Mouse (Mus musculus) hindbrain, embryonic 11.5 days (tissue): Measurements from ENCODE around the gene Rpl18a. TPM values are rescaled to one million over a fixed set of nuclear protein-coding genes. Genes with fewer than 3 reads are reported as not detected.
A peak's percentile ranks its signal among the peaks of the same experiment; 100 is the strongest.

Experiments used
- ATAC-seq: fragments of 200-750 bp; cut with Nextera tagmentation; 2 replicates; pipeline ENCODE4 v1.8.0; 2017; ENCODE audit warnings: mild to moderate bottlenecking, moderate TSS enrichment, moderate library complexity; ENCODE audit not compliant: low FRiP score
- DNase-seq: peaks from one replicate; pipeline ENCODE4 v3.0.0-alpha.2; 2015; ENCODE audit warnings: low spot score
- H3K27ac ChIP-seq: fragments of 300-500 bp; sonication (generic); 2 replicates; pipeline ENCODE4 v1.5.1; 2014; ENCODE audit warnings: mild to moderate bottlenecking, low read depth, low read length
- H3K27me3 ChIP-seq: fragments of 300-500 bp; sonication (generic); 2 replicates; pipeline ENCODE4 v1.6.1; 2014; ENCODE audit warnings: mild to moderate bottlenecking, low read length, moderate library complexity, mixed read lengths; ENCODE audit not compliant: control insufficient read depth, insufficient read depth
- H3K36me3 ChIP-seq: fragments of 300-500 bp; sonication (generic); 2 replicates; pipeline ENCODE4 v1.6.1; 2014; ENCODE audit warnings: mild to moderate bottlenecking, low read length, moderate library complexity, mixed read lengths; ENCODE audit not compliant: control insufficient read depth, insufficient read depth
- H3K4me1 ChIP-seq: fragments of 300-500 bp; sonication (generic); replicated peaks from 2 replicates; pipeline ENCODE4 v1.6.1; 2014; ENCODE audit warnings: low read length, mixed read lengths; ENCODE audit not compliant: control insufficient read depth, insufficient read depth
- H3K4me2 ChIP-seq: fragments of 300-500 bp; sonication (generic); replicated peaks from 2 replicates; pipeline ENCODE4 v1.6.1; 2014; ENCODE audit warnings: mild to moderate bottlenecking, low read depth, low read length
- H3K4me3 ChIP-seq: fragments of 300-500 bp; sonication (generic); 2 replicates; pipeline ENCODE4 v1.5.1; 2014; ENCODE audit warnings: low read depth, low read length
- H3K9ac ChIP-seq: fragments of 300-500 bp; sonication (generic); 2 replicates; pipeline ENCODE4 v1.6.1; 2014; ENCODE audit warnings: low read depth, low read length
- H3K9me3 ChIP-seq: fragments of 300-500 bp; sonication (generic); 2 replicates; pipeline ENCODE4 v1.6.1; 2016; ENCODE audit warnings: low read length; ENCODE audit not compliant: control insufficient read depth
- WGBS: fragments of 180-500 bp; shearing (Covaris S2); extraction: QIAGEN DNeasy Blood & Tissue Kit; methylation state at CpG from one replicate; pipeline ENCODE4 v1.1.7; 2014; 5-methylcytosine and 5-hydroxymethylcytosine counted together
- microRNA counts: library from miRNA; unstranded; fragments of <30 nt; microRNA quantifications from one replicate; lab custom pipeline; 2015
- polyA plus RNA-seq: library from polyadenylated mRNA; unstranded; fragments of >200 nt; fragmentation: Nextera tagmentation; extraction: Ambion mirVana; gene quantifications from 2 replicates; pipeline ENCODE4 v1.2.1, GENCODE M21; 2014

Gene Rpl18a
- polyA plus RNA-seq, 1 experiment from 2014 or later: 3,182 TPM

GRCm38 (mm10) chr8:70850947-70851346 is 46.3 kb downstream of the Rpl18a start:
- no peak for ATAC-seq
- DNase-seq: no peak
- H3K27me3 ChIP-seq: no peaks in the 10 kb centered on the region
- WGBS: 72% methylated on average over 4 of the region's 4 CpGs
- H3K4me1 ChIP-seq: no peaks in the 10 kb centered on the region
- no peak overlapping the region for H3K9ac ChIP-seq
- H3K4me2 ChIP-seq: no peak overlapping the region
- H3K27ac ChIP-seq: no peak overlapping the region
- no peak overlapping the region for H3K4me3 ChIP-seq
- H3K36me3 ChIP-seq: no peaks in the 10 kb centered on the region
- H3K9me3 ChIP-seq: no peaks in the 10 kb centered on the region

- ATAC-seq (no peak), DNase-seq (no peak)
- H3K9me3 ChIP-seq: no peaks in the 10 kb centered on the region
- H3K27ac ChIP-seq: no peak overlapping the region
- H3K9ac ChIP-seq: no peak overlapping the region
- H3K4me2 ChIP-seq: no peak overlapping the region
- H3K4me1 ChIP-seq: no peaks in the 10 kb centered on the region
- no peaks in the 10 kb centered on the region for H3K36me3 ChIP-seq
- H3K4me3 ChIP-seq: no peak overlapping the region
- no peaks in the 10 kb centered on the region for H3K27me3 ChIP-seq
- WGBS: 80% methylated on average over 7 of the region's 7 CpGs
These were observed 46.9 kb downstream of the Rpl18a start for GRCm38 (mm10) chr8:70850132-70850845.

DNA sequence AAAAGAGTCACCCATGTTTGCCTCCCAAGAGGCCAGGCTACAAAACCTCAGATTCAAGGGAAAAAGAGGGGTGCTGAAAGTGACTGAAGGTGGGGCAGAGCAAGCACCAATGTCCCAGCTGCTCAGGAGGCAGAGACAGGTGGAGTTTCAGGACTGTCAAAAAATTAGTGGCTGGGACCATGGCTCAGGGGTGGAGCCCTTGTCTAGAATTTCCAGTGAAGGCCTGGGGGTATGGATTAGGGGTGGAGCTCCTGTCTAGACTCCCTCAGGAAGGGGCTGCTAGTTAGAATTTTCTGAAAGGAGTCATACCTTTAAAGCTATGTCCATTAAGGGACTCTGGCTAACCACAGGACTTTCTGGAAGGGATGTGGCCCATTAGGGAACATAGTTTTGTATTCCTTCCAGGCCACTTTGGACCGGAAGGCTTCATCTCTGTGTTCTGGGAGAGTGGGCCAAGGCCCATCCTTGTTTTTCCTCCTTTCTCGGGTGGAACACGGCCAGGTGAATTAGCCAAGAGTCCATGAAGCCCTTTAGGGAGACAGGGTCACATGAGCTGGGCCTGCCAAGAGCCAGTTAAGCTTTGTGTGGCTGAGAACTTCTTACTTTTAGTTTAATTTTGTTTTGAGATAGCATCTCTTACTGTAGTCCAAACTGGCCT is 47.8 kb downstream of the Rpl18a start:
- Histone ChIP-seq H3K9me3 (no peaks in the 10 kb centered on the region), H3K27ac (no peak overlapping the region), H3K36me3 (no peaks in the 10 kb centered on the region), H3K9ac (no peak overlapping the region), H3K4me1 (no peaks in the 10 kb centered on the region), H3K4me3 (no peak overlapping the region), H3K27me3 (no peaks in the 10 kb centered on the region), H3K4me2 (no peak overlapping the region)
- 87% methylated on average over 3 of the region's 3 CpGs for WGBS
- ATAC-seq: no peak
- no peak for DNase-seq

GRCm38 (mm10) chr8:70846371-70847154 is 50.6 kb downstream of the Rpl18a start:
- no peaks in the 10 kb centered on the region for H3K9me3 ChIP-seq
- DNase-seq (no peak), ATAC-seq (no peak)
- H3K4me2 ChIP-seq: no peak overlapping the region
- no peak overlapping the region for H3K9ac ChIP-seq
- 53% methylated on average over 15 of the region's 15 CpGs for WGBS
- H3K36me3 ChIP-seq: no peaks in the 10 kb centered on the region
- no peak overlapping the region for H3K4me3 ChIP-seq
- no peaks in the 10 kb centered on the region for H3K27me3 ChIP-seq
- H3K27ac ChIP-seq: no peak overlapping the region
- no peaks in the 10 kb centered on the region; the same call in 1 of the 2 replicates for H3K4me1 ChIP-seq

- H3K4me3 ChIP-seq: no peak overlapping the region
- H3K9me3 ChIP-seq: no peaks in the 10 kb centered on the region
- no peak overlapping the region for H3K9ac ChIP-seq
- no peak for DNase-seq
- 41% methylated on average over 5 of the region's 5 CpGs for WGBS
- H3K4me1 ChIP-seq: peaks cover 2% of the 10 kb centered on the region; the same call in 1 of the 2 replicates
- ATAC-seq: no peak
- H3K4me2 ChIP-seq: no peak overlapping the region
- 0 out of 2 replicates have a peak overlapping the region, but pooled peaks have one; percentile 1 for H3K27ac ChIP-seq
- H3K36me3 ChIP-seq: no peaks in the 10 kb centered on the region
- no peaks in the 10 kb centered on the region for H3K27me3 ChIP-seq
These were observed 52.1 kb downstream of the Rpl18a start for GRCm38 (mm10) chr8:70845108-70845507.

MicroRNA genes within 50 kb of the gene (microRNA counts, 519-probe panel; counts per million panel counts)
- microRNA mmu-miR-1969 (lab: Ali Mortazavi, UCI): not detected

Other genes with a start within 250 kb of the Rpl18a start
- 170 TPM in 2 replicates for gene Pgpep1, start 237.0 kb downstream of the Rpl18a start, polyA plus RNA-seq
- 282 and 299 TPM in 2 replicates for gene Lsm4, start 224.2 kb downstream of the Rpl18a start, polyA plus RNA-seq
- gene Jund, start 198.5 kb downstream of the Rpl18a start, polyA plus RNA-seq: 126 and 137 TPM in 2 replicates
- gene Iqcn, start 194.0 kb downstream of the Rpl18a start, polyA plus RNA-seq: 0.03 and 0.14 TPM in 2 replicates
- not detected in 2 replicates for gene Gm3336, start 178.9 kb downstream of the Rpl18a start, polyA plus RNA-seq
- gene Pde4c, start 173.7 kb downstream of the Rpl18a start, polyA plus RNA-seq: 0.09 TPM in 1 of 2 replicates, not detected in the other
- 91.5 and 94.3 TPM in 2 replicates for gene Rab3a, start 142.7 kb downstream of the Rpl18a start, polyA plus RNA-seq
- 38.7 and 40.6 TPM in 2 replicates for gene Mpv17l2, start 136.5 kb downstream of the Rpl18a start, polyA plus RNA-seq
- 31.5 and 36.5 TPM in 2 replicates for gene Pik3r2, start 120.7 kb downstream of the Rpl18a start, polyA plus RNA-seq
- gene Mast3, start 92.4 kb downstream of the Rpl18a start, polyA plus RNA-seq: 11.2 and 12.3 TPM in 2 replicates
- 0.08 TPM in 1 of 2 replicates, not detected in the other for gene Il12rb1, start 89.0 kb downstream of the Rpl18a start, polyA plus RNA-seq
- 9.9 and 10.3 TPM in 2 replicates for gene Arrdc2, start 57.7 kb downstream of the Rpl18a start, polyA plus RNA-seq
- gene Kcnn1, start 34.2 kb downstream of the Rpl18a start, polyA plus RNA-seq: 10.7 and 12.2 TPM in 2 replicates
- gene Ccdc124, start 23.5 kb downstream of the Rpl18a start, polyA plus RNA-seq: 162 and 173 TPM in 2 replicates
- 0.47 and 0.71 TPM in 2 replicates for gene Slc5a5, start 4.7 kb downstream of the Rpl18a start, polyA plus RNA-seq
- gene Map1s, start 8.5 kb upstream of the Rpl18a start, polyA plus RNA-seq: 32.3 and 34.3 TPM in 2 replicates